Mouse (Mus musculus) ES-Bruce4 (cell line): ENCODE results near the gene Col4a2.

Experiments
- CTCF ChIP-seq: IDR thresholded peaks from one replicate; pipeline ENCODE4 v1.8.1; 2011; ENCODE audit warnings: low read depth, low read length
- POLR2A ChIP-seq: IDR thresholded peaks from one replicate; pipeline ENCODE4 v1.8.1; 2011; ENCODE audit warnings: low read length; ENCODE audit not compliant: insufficient read depth

- TF ChIP-seq POLR2A (no peak), CTCF (no peak)
Observed at GRCm38 (mm10) chr8:11266471-11266870, 46.1 kb upstream of the Col4a2 start.
